Mouse (Mus musculus): ENCODE measurements at regions not wholly inside any gene's neighbourhood (a gene's known extent, or its start where the extent isn't known, plus 50 kb on each side); places are given as distances from the start of the nearest gene placed in this dataset.

GRCm38 (mm10) chr3:47095288-47095687 lies 647.3 kb upstream of the Pabpc4l start:
- DNase-seq (ENCODE audit: low spot score in 2 of 2): no peak

GRCm38 (mm10) chr3:47051563-47051962 lies 603.5 kb upstream of the Pabpc4l start:
- DNase-seq (ENCODE audit: low spot score in 2 of 2): no peak

GRCm38 (mm10) chr3:47025738-47026137 lies 577.7 kb upstream of the Pabpc4l start:
- DNase-seq (ENCODE audit: low spot score in 2 of 2): no peak

GRCm38 (mm10) chr3:47019270-47019669 lies 571.3 kb upstream of the Pabpc4l start:
- DNase-seq (ENCODE audit: low spot score in 2 of 2): no peak

- no peak for DNase-seq (ENCODE audit: low spot score in 2 of 2)
These were observed 570.5 kb upstream of the Pabpc4l start for GRCm38 (mm10) chr3:47018565-47018964.

GRCm38 (mm10) chr3:47010459-47010858 lies 562.4 kb upstream of the Pabpc4l start:
- DNase-seq (ENCODE audit: low spot score in 2 of 2): no peak

- no peak for DNase-seq (ENCODE audit: low spot score in 2 of 2)
These were observed 550.9 kb upstream of the Pabpc4l start for GRCm38 (mm10) chr3:46998916-46999315.

- DNase-seq (ENCODE audit: low spot score in 2 of 2): no peak
These were observed 522.7 kb upstream of the Pabpc4l start for GRCm38 (mm10) chr3:46970744-46971143.

- DNase-seq (ENCODE audit: low spot score in 2 of 2): no peak
These were observed 522.0 kb upstream of the Pabpc4l start for GRCm38 (mm10) chr3:46970000-46970399.

GRCm38 (mm10) chr3:46951391-46951790 lies 503.4 kb upstream of the Pabpc4l start:
- no peak for DNase-seq (ENCODE audit: low spot score in 2 of 2)

- DNase-seq (ENCODE audit: low spot score in 2 of 2): no peak
These were observed 489.7 kb upstream of the Pabpc4l start for GRCm38 (mm10) chr3:46937751-46938150.

GRCm38 (mm10) chr3:46891057-46891736 lies 443.2 kb upstream of the Pabpc4l start:
- no peak for DNase-seq (ENCODE audit: low spot score in 2 of 2)

- no peak for DNase-seq (ENCODE audit: low spot score in 2 of 2)
These were observed 427.8 kb upstream of the Pabpc4l start for GRCm38 (mm10) chr3:46875848-46876247.

- no peak for DNase-seq (ENCODE audit: low spot score in 2 of 2)
These were observed 422.9 kb upstream of the Pabpc4l start for GRCm38 (mm10) chr3:46870876-46871275.

GRCm38 (mm10) chr3:46869576-46870295 lies 421.7 kb upstream of the Pabpc4l start:
- no peak for DNase-seq (ENCODE audit: low spot score in 2 of 2)

- DNase-seq (ENCODE audit: low spot score in 2 of 2): peak in 1 of 2 experiments; percentile 9
These were observed 400.5 kb upstream of the Pabpc4l start for GRCm38 (mm10) chr3:46848400-46848983.

GRCm38 (mm10) chr3:46828676-46829075 lies 380.7 kb upstream of the Pabpc4l start:
- no peak for DNase-seq (ENCODE audit: low spot score in 2 of 2)

Small RNAs in the stretch of these regions (microRNA-seq; reads per million reads assigned to microRNA genes)
- 0 reads per million in 2 experiments for gene Mir6379

Measured in layer of hippocampus, postnatal 10 days (tissue).